Mouse (Mus musculus): ENCODE measurements around the gene Satb2.

The Satb2 gene

GRCm38 (mm10) chr1:56973593-56973950 lies 4.9 kb downstream of the Satb2 start:
- DNase-seq (ENCODE audit: low read depth, low spot score): no peak

- DNase-seq (ENCODE audit: low read depth, low spot score): peak; percentile 87
Observed at GRCm38 (mm10) chr1:56972950-56973592, 5.4 kb downstream of the Satb2 start.

GRCm38 (mm10) chr1:56972251-56972949 lies 6.0 kb downstream of the Satb2 start:
- DNase-seq (ENCODE audit: low read depth, low spot score): no peak

DNA sequence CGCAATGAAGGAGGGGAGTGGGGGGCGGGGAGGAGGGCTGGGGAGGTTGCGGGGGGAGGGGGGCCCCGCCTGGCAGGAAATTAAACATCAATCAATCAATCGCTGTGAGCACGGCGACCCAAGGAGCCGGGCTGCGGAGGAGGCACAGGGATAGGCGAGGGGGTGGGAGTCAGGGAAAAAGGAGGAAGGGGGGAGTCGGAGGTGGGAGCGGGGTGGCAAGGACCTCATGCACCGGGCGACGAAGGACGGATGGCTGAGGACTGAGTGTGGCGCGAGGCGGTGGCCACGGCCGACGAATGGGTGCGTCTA lies 6.6 kb downstream of the Satb2 start:
- DNase-seq (ENCODE audit: low read depth, low spot score): no peak

GRCm38 (mm10) chr1:56971441-56971861 lies 7.0 kb downstream of the Satb2 start:
- no peak for DNase-seq (ENCODE audit: low read depth, low spot score)

- DNase-seq (ENCODE audit: low read depth, low spot score): no peak
Observed at GRCm38 (mm10) chr1:56970740-56971141, 7.7 kb downstream of the Satb2 start.

DNA sequence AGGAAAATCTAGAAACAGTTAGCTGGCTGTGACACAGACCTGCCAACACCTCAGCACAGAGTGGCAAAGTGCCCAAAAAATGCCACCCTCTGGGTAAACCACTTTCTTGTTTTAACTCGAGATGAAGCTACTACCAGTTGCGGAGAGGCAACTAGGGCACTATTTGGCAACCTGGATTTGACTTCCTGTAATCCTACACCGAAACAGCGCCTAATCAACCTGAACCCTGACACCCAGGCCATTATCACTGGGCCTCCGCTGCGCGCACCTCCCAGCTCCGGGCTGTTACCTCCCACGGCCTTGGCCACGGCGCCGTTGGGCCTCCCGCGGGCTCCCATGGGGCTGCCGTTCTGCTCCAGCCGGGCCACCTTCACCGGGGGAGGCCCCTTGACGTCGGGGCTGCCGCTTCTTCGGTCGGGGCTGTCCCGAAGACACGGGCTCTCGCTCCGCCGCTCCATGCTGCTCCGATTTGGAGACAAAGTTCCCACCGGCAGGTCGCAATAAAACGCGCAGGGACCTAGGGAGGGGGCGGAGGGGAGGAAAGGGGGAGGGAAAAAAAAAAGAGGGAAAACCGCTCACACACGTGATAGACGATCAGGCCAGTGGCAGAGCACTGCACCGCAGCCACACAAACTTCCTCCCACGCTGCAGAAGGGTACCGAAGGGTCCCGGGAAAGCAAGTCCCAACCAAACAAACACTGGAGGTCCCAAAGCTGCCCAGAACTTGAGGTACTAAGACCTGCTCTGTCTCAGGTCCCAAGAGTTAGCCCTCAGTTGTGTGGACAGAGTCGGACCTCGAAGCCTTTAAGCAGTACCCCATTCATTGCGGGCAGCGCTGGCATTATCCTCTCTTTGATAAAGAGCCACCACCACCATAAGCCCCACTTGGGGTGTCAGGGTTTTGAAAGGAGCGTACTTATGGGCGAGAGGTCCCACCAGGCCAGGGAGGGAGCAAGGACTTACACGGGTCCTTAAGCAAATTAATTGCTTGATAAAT lies 8.8 kb downstream of the Satb2 start:
- no peak for DNase-seq (ENCODE audit: low read depth, low spot score)

DNA sequence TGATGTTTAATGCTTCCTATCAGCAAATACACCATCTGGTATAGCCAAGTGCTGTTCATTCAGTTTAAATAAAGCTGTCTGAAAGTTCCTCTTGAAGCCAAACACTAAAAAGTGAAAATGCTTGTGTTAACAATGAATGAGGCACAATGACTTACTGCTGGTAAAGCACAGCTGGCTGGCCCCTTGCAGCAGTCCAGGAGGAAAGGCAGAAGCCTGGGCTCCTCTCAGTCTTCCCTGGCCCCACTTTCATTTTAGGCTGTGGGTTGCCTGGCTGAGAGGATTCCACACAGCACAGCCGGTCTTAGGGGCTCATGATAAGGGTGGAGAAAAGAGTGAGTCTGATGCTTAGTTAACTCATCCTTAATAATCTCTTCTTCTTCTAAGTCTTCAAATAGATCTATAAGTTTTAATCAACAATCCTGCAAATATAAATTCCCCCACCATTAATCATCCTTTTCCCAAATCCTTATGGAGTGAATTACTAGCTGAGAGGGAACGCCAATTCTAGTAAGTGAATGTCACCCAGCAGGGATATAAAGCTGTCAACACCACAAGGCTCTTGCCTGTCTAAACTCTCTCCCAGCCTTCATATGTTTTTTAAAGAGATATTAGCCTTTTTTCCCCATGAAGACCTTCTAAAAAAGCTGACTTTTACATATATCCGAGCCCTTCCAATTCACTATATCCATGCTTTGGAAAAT lies 12.4 kb downstream of the Satb2 start:
- DNase-seq (ENCODE audit: low read depth, low spot score): no peak

DNA sequence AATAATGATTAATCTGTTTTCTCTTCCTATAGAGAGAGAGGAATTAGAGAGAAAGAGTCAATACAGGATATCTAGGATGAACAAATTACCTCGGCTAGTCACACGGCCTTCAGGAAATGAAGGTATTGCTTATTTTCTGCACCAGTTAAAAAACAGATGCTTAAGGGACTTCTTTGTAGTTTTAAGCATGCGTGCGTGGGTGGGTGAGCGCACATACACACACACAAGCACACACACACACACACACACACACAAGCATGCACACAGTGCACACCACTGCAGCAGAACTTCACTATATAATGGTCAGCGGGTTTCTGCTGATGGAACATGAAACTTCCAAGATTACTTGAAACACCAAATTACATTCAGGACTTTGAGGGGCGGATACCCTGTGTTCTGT lies 14.0 kb downstream of the Satb2 start:
- no peak for DNase-seq (ENCODE audit: low read depth, low spot score)

DNA sequence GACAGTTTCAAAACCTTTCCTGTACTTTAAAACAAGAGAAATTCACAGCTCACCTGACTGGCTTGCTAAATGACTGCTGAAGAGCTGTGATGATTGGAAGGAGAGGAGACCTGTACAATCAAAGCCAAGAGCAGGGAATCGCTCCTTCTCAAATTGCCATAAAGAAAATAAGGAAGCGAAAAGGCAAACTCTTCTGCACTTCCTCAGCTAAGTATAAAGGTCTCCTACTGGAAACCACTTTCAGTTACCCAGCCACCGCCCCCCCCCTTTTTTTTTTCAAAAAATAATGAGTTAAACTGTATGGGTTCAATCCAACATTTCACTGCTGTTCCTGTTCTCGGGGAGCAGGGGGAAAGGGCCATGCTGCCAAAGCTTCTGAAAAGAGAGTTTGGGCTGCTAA lies 15.2 kb downstream of the Satb2 start:
- no peak for DNase-seq (ENCODE audit: low read depth, low spot score)

DNA sequence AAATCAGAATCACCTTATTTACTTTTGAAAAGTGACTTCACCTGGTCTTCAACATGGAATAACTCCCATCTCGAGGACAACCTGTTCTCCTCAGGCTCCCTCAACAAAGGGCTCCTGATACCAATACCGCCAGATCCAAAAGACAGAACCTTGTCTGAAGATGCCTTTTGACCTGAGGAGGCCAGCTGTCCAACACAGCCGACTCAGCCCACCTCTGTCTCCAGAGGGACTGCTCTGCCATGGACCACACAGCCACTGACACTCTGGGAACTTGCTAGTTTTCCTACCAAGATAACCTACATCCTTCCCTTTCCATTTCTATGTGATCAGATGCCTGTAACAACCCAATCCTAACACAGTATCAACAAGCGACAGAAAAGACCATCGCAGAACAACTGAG lies 19.5 kb downstream of the Satb2 start:
- DNase-seq (ENCODE audit: low read depth, low spot score): no peak

- DNase-seq (ENCODE audit: low read depth, low spot score): no peak
Observed at GRCm38 (mm10) chr1:56957942-56958341, 20.5 kb downstream of the Satb2 start.

- DNase-seq (ENCODE audit: low read depth, low spot score): no peak
Observed at GRCm38 (mm10) chr1:56956811-56957210, 21.6 kb downstream of the Satb2 start.

- no peak for DNase-seq (ENCODE audit: low read depth, low spot score)
Observed at GRCm38 (mm10) chr1:56955739-56956085, 22.7 kb downstream of the Satb2 start.

GRCm38 (mm10) chr1:56955055-56955738 lies 23.3 kb downstream of the Satb2 start:
- DNase-seq (ENCODE audit: low read depth, low spot score): no peak

DNA sequence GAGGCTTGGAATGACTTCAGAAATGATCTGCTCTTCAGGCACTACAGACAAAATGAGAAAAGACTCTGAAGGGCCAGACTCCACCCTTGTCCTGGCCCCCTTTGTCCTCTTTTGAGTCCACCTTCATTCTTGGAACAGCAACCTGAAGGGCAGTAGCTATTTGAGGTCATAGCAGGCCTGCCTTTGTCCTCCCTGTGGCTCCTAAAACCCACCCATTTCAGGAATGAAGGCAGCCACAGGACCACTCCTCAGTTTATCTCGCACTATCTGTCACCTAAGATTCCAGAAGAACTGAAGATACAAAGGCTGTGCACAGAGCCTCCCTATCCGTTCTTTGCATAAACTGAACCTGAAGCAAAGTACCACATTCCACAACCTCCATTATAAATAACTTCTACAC lies 24.9 kb downstream of the Satb2 start:
- no peak for DNase-seq (ENCODE audit: low read depth, low spot score)

- no peak for DNase-seq (ENCODE audit: low read depth, low spot score)
Observed at GRCm38 (mm10) chr1:56951980-56952379, 26.5 kb downstream of the Satb2 start.

- DNase-seq (ENCODE audit: low read depth, low spot score): no peak
Observed at GRCm38 (mm10) chr1:56951525-56951924, 26.9 kb downstream of the Satb2 start.

DNA sequence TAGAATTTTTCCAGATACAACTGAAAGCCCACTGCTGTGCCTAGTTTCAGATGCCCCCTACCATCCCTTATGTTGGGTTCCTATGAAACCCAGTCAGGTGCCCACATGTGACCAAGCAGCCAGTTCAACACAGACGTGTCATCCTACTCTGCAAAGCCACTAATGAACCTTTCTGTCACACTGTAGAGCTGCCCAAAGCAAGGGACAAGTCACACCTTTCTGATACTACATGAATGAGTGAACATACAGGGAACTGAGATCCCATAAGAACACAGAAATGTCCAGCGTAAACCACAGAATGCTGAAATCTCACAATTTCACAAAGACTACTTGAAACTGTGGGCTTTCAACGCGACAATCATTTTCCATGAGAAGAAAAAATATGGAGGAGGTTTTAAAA lies 39.0 kb downstream of the Satb2 start:
- no peak for DNase-seq (ENCODE audit: low read depth, low spot score)

DNA sequence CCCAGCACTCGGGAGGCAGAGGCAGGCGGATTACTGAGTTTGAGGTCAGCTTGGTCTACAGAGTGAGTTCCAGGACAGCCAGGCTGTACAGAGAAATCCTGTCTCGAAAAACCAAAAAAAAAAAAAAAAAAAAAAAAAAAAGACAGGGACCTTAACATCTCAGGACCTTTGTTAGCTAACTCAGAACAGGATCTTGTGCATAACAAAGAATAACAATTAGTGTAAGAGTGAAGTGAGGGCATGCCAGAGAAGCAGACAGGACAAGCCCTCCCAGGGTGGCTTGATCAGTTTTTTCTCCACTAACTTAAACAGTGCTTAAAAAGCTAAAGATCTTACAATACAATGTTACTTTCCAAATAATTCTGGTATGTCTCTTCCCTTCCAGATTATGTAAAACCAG lies 40.0 kb downstream of the Satb2 start:
- DNase-seq (ENCODE audit: low read depth, low spot score): no peak

DNA sequence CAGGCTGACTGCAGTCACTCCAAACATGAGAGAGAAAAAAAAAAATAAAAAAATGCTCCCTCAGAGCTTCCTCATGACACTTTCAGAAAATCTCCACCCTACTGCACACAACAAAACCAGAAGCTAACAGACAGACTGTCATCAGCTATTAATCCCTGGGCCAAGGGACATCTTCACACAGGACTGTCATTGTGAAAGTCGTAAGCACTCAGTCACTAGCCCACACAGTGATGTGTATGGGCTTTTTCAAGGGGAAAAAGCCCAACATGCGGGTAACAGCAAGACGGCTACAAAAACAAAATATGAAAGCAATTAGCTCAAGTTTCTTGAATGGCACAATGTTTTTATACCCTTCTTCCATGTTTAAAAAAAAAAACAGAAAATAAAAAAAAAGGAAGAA lies 41.9 kb downstream of the Satb2 start:
- no peak for DNase-seq (ENCODE audit: low read depth, low spot score)

Measured in retina, postnatal 7 days (tissue).